Mouse (Mus musculus) stomach, embryonic 16.5 days (tissue): ENCODE measurements around the gene Smco2. TPM values are rescaled to one million over a fixed set of nuclear protein-coding genes. Genes with fewer than 3 reads are reported as not detected.

ENCODE experiments used
- ATAC-seq: fragments of 200-750 bp; cut with Nextera tagmentation; 2 replicates; pipeline ENCODE4 v1.8.0; 2017; ENCODE audit warnings: moderate number of reproducible peaks, moderate TSS enrichment; ENCODE audit not compliant: insufficient read depth, low FRiP score
- H3K27ac ChIP-seq: fragments of 300-500 bp; sonication (generic); 2 replicates; pipeline ENCODE4 v1.5.1; 2014; ENCODE audit warnings: low read length
- H3K27me3 ChIP-seq: fragments of 300-500 bp; sonication (generic); 2 replicates; pipeline ENCODE4 v1.6.1; 2014; ENCODE audit warnings: low read length, control low read depth, mixed read lengths; ENCODE audit not compliant: control insufficient read depth, insufficient read depth
- H3K36me3 ChIP-seq: fragments of 300-500 bp; sonication (generic); 2 replicates; pipeline ENCODE4 v1.6.1; 2014; ENCODE audit warnings: low read length; ENCODE audit not compliant: control insufficient read depth, insufficient read depth
- H3K4me1 ChIP-seq: fragments of 300-500 bp; sonication (generic); 2 replicates; pipeline ENCODE4 v1.6.1; 2014; ENCODE audit warnings: low read length, control low read depth, mixed read lengths; ENCODE audit not compliant: control insufficient read depth, insufficient read depth
- H3K4me2 ChIP-seq: fragments of 300-500 bp; sonication (generic); 2 replicates; pipeline ENCODE4 v1.6.1; 2014; ENCODE audit warnings: low read depth, low read length, mixed read lengths
- H3K4me3 ChIP-seq: fragments of 300-500 bp; sonication (generic); replicated peaks from 2 replicates; pipeline ENCODE4 v1.5.1; 2014; ENCODE audit warnings: mild to moderate bottlenecking, low read length
- H3K9ac ChIP-seq: fragments of 300-500 bp; sonication (generic); 2 replicates; pipeline ENCODE4 v1.6.1; 2014; ENCODE audit warnings: low read length
- H3K9me3 ChIP-seq: fragments of 300-500 bp; sonication (generic); replicated peaks from 2 replicates; pipeline ENCODE4 v1.6.1; 2016; ENCODE audit warnings: low read length, control low read depth; ENCODE audit not compliant: control insufficient read depth
- WGBS: fragments of 180-500 bp; shearing (Covaris S2); extraction: QIAGEN DNeasy Blood & Tissue Kit; methylation state at CpG from one replicate; pipeline ENCODE4 v1.1.7; 2014; 5-methylcytosine and 5-hydroxymethylcytosine counted together
- polyA plus RNA-seq: library from polyadenylated mRNA; unstranded; fragments of >200 nt; fragmentation: Nextera tagmentation; extraction: Ambion mirVana; gene quantifications from 2 replicates; pipeline ENCODE4 v1.2.1, GENCODE M21; 2015

Smco2 gene
- polyA plus RNA-seq, 1 experiment from 2014 or later, result not detected

DNA sequence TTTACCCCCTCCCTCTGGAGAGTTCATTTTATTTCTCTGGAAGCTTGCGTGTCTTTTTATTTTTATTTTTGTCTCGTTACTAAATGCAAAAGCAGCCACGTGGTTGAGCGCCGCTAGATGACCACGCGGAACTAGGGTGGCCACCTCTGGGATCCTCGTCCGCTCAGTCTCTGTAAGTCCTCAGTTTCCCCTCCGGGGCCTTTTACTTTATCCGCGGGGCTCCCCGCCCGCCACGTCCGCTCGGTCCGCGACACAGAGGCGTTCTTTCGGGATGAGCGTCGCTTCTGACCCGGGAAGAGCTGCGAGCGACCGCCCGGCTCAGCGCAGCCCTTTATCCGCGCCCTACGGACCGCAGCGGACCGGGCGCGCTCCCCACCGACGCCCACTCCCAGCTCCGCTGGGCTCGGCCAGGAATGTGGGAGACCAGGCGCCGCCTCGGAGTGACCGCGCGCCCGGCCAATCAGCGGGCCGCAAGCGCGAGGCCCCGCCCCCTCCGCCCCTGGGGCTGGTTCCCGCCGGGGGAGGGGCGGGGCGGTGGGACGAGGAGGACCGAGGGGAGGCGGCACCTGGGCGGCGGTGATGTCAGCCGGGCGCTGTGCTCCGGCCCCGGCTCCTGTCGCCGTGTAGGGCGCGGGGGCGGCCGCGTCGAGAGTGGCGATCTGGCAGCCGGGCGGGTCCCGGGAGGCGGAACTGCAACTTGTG is 38.2 kb downstream of the Smco2 start, which contains the start of gene Ppfibp1:
Gene Ppfibp1, plus strand, starts transcription at position 530 of the 702 bp plus-strand sequence.
- peak within 1 kb of the TSS; percentile 96 for H3K9ac ChIP-seq
- under 1% methylated on average over 79 of the region's 80 CpGs for WGBS
- H3K4me1 ChIP-seq, result peaks cover 19% of the 10 kb centered on the region
- no peaks in the 10 kb centered on the region for H3K9me3 ChIP-seq
- H3K27me3 ChIP-seq, result no peaks in the 10 kb centered on the region
- H3K27ac ChIP-seq, result peak within 1 kb of the TSS; percentile 89
- peak within 1 kb of the TSS; percentile 88 for H3K4me3 ChIP-seq
- H3K4me2 ChIP-seq, result peak within 1 kb of the TSS; percentile 78
- no peaks in the 10 kb centered on the region for H3K36me3 ChIP-seq
- ATAC-seq, result peak; percentile 97

DNA sequence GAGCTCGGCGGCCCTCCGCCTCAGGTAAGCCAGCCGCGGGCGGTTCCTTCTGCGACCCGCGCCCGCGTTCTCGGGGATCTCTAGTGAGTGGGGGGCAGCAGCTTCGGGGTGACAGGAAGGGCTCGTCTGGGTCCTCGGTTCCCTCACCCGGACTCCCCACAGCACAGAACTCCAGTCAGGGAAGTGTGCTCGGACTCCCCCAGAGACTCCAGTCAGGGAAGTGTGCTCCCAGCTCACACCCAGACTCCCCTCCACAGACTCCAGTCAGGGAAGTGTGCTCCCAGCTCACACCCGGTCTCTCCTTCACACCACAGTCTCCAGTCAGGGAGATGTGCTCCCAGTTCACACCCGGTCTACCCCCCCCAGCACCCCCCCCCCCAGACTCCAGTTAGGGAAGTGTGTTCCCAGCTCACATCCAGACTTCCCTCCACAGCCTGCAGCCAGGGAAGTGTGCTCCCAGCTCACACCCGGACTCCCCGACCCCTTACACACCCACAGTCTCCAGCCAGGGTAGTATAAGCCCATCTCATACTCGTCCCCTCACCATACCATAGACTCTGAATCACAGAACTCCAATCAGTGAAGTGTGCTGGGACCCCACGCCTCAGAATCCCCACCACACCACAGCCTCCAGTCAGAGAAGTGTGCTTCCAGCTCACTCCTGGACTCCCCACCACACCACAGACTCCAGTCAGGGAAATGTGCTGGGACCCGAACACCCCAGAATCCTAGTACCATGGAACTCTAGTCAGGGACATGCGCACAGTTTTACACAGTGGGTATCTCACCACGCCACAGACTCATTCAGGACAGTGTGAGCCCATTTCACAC is 39.0 kb downstream of the Smco2 start:
- no peaks in the 10 kb centered on the region for H3K27me3 ChIP-seq
- H3K9ac ChIP-seq, result peak overlapping the region; percentile 96
- peak overlapping the region; percentile 88 for H3K4me3 ChIP-seq
- H3K9me3 ChIP-seq, result no peaks in the 10 kb centered on the region
- peak; percentile 55 for ATAC-seq
- H3K27ac ChIP-seq, result peak overlapping the region; percentile 89
- peak overlapping the region; percentile 78 for H3K4me2 ChIP-seq
- 10% methylated on average over 26 of the region's 26 CpGs for WGBS
- peaks cover 20% of the 10 kb centered on the region for H3K4me1 ChIP-seq
- no peaks in the 10 kb centered on the region for H3K36me3 ChIP-seq

DNA sequence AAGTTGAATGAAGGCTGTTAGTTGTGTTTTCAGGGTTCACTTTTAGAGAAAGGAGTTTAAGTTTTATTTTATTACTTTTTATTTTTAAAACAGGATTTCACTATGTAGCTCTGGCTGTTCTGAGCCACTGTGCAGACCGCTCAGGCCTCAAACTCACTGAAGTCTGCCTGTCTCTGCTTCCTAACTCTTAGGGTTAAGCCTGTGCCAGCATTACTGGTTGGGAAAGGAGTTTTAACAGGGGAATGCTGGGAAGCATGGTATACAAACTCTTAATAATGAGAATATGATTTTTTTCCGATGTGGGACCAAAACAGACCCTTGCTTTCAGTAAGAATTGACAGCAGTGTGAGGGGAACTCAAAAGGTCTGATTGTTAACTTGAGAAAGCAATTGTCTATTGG is 40.3 kb downstream of the Smco2 start:
- Histone ChIP-seq H3K9ac (peak overlapping the region; percentile 23), H3K27ac (peak overlapping the region; percentile 17; the same call in 1 of the 2 replicates), H3K4me1 (peaks cover 22% of the 10 kb centered on the region), H3K4me2 (peak overlapping the region; percentile 78), H3K36me3 (no peaks in the 10 kb centered on the region), H3K27me3 (no peaks in the 10 kb centered on the region), H3K4me3 (peak overlapping the region; percentile 21), H3K9me3 (no peaks in the 10 kb centered on the region)
- ATAC-seq, result no peak
- WGBS, result 62% methylated on average over 2 of the region's 2 CpGs

DNA sequence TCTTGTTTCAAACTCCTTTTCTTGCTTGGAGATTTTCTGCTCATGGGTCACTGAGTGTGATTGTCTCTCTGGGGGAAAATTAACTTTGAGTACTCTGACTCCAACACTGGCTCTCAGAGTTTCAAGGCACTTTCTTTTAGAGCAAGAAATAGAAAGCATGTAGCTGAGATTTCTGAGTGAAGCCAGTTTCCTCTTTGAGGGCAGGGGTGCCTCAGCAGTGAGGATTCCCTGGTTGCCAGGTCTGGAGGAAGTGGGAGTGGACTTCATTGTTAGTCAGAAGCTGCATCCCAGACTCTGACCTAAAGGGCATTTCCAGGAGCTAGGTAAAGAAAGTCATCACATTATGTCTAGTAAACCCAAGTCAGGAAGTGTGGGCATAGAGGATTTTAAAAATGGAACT is 40.7 kb downstream of the Smco2 start:
- Histone ChIP-seq H3K36me3 (no peaks in the 10 kb centered on the region), H3K4me3 (peak overlapping the region; percentile 19), H3K27me3 (no peaks in the 10 kb centered on the region), H3K9me3 (no peaks in the 10 kb centered on the region), H3K4me1 (peaks cover 22% of the 10 kb centered on the region), H3K9ac (peak overlapping the region; percentile 23), H3K27ac (peak overlapping the region; percentile 17; the same call in 1 of the 2 replicates), H3K4me2 (peak overlapping the region; percentile 78)
- no peak for ATAC-seq

DNA sequence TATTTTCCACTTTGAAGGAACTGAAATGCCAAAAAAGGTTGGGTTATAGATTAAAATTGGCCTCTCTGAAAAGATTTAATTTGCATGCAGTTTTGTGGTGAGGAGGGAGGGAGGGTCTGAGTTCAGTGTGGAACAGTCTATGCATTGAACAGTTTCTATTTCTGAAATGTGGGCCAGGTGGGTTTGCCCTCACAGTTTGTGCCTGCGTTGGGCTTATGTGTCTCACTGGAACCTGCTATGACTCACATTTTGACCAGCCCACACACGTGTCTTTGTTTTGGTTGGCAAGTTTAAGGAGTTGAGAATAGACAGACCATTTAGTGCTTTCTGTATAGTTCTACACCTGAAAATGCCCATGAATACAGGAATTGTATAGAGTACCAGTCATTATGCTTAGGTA is 44.0 kb downstream of the Smco2 start:
- H3K9ac ChIP-seq, result no peak overlapping the region
- peaks cover 26% of the 10 kb centered on the region for H3K4me1 ChIP-seq
- no peak overlapping the region for H3K4me2 ChIP-seq
- no peaks in the 10 kb centered on the region for H3K27me3 ChIP-seq
- no peak for ATAC-seq
- no peak overlapping the region for H3K27ac ChIP-seq
- no peaks in the 10 kb centered on the region for H3K36me3 ChIP-seq
- no peaks in the 10 kb centered on the region for H3K9me3 ChIP-seq
- H3K4me3 ChIP-seq, result no peak overlapping the region
- 37% methylated on average over 2 of the region's 2 CpGs for WGBS

DNA sequence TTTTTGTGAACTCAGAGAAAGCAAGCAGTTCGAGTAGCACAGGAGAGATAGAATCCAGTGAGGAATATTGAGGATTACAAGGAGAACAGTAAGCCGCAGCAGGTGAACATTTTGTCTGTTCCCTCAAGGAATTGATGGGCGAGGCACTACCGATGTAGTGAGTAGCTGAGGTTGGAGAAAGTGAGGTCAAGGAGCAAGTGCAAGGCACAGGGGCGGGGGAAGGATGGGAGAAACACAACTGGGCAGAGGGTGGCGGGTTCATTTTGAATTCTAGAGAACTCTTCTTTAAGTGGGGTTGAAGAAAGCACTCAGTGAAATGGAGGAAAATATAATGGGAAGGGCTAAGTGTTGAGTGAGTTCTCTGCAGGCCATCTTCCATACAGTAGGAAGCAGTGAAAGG is 48.8 kb downstream of the Smco2 start:
- Histone ChIP-seq H3K27me3 (no peaks in the 10 kb centered on the region), H3K9ac (no peak overlapping the region), H3K27ac (no peak overlapping the region), H3K4me2 (no peak overlapping the region), H3K9me3 (no peaks in the 10 kb centered on the region), H3K4me1 (peaks cover 15% of the 10 kb centered on the region; the same call in 1 of the 2 replicates), H3K4me3 (no peak overlapping the region), H3K36me3 (no peaks in the 10 kb centered on the region)
- ATAC-seq, result no peak
- WGBS, result 66% methylated on average over 6 of the region's 6 CpGs

DNA sequence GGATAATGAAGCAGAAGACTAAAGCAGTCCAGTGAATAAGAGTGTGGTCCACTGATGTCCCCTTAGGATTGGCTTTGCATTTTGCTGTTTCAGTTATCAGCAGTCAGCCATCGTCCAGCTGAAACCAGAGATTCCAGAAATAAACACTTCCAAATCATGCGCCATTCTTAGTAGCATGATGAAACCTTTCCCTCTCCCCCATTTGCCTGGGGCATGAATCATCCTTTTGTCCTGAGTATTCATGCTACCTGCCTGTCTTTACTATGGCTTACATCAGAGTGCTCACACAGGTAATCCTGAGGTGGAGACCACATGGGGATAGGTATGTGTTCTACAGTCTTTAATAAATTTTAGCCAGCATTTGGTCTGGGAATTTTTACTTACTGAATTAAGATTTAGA is 49.7 kb downstream of the Smco2 start:
- ATAC-seq, result no peak
- peaks cover 8% of the 10 kb centered on the region; the same call in 1 of the 2 replicates for H3K4me1 ChIP-seq
- no peaks in the 10 kb centered on the region for H3K36me3 ChIP-seq
- H3K9ac ChIP-seq, result no peak overlapping the region
- H3K4me3 ChIP-seq, result no peak overlapping the region
- H3K4me2 ChIP-seq, result no peak overlapping the region
- WGBS, result 53% methylated on average over 2 of the region's 2 CpGs
- H3K27ac ChIP-seq, result no peak overlapping the region
- H3K27me3 ChIP-seq, result no peaks in the 10 kb centered on the region
- no peaks in the 10 kb centered on the region for H3K9me3 ChIP-seq

DNA sequence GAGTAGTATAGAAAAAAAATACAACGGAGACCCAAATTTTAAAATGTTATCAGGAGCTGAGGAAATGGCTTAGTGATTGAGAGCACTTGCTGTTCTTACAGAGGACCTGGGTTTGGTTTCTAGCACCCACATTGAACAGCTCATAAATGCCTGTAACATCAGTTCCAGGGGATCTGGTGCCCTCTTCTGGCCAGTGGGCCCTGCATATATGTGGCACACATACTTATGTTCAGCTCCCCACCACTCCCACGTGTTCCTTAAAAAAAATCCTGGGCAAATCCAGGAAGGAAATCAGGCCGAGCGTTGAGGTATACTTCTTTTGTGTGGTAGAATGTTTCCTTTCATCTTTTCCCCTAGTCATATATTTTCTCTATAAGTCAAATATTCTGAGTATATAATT is 52.0 kb downstream of the Smco2 start:
- H3K4me3 ChIP-seq, result no peak overlapping the region
- no peak overlapping the region for H3K27ac ChIP-seq
- no peak overlapping the region for H3K9ac ChIP-seq
- H3K36me3 ChIP-seq, result no peaks in the 10 kb centered on the region
- 79% methylated on average over 4 of the region's 4 CpGs for WGBS
- no peaks in the 10 kb centered on the region for H3K27me3 ChIP-seq
- H3K4me1 ChIP-seq, result peaks cover 8% of the 10 kb centered on the region; the same call in 1 of the 2 replicates
- no peak for ATAC-seq
- H3K9me3 ChIP-seq, result no peaks in the 10 kb centered on the region
- no peak overlapping the region for H3K4me2 ChIP-seq

DNA sequence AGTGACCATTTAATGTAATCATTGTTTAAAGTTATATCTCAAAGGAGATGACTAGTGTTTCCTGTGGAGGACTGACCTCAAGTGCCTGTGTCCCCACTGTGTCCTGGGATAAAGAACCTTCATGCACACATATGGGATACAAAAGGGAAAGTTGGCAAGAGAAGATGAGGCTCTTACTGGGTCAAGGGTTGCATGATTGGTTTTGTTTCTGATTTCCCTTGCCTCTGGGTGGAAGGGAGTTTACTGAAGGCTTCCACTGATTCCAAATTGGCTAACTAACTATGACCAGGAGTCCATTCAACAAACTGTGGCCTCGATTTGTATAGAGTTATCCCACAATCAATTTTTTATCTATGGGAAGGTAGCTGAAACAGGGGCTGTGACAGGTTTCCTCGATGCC is 53.7 kb downstream of the Smco2 start:
- no peaks in the 10 kb centered on the region for H3K36me3 ChIP-seq

More for the DNA sequence above, 53.7 kb downstream of the Smco2 start:
- Histone ChIP-seq H3K9ac (no peak overlapping the region), H3K4me3 (no peak overlapping the region), H3K27me3 (no peaks in the 10 kb centered on the region), H3K9me3 (no peaks in the 10 kb centered on the region), H3K27ac (no peak overlapping the region), H3K4me2 (no peak overlapping the region), H3K4me1 (peaks cover 12% of the 10 kb centered on the region)
- 69% methylated on average over 2 of the region's 2 CpGs for WGBS
- no peak for ATAC-seq
